ENCODE assay signal across 18 mouse cellular contexts in the genomic region with DNA sequence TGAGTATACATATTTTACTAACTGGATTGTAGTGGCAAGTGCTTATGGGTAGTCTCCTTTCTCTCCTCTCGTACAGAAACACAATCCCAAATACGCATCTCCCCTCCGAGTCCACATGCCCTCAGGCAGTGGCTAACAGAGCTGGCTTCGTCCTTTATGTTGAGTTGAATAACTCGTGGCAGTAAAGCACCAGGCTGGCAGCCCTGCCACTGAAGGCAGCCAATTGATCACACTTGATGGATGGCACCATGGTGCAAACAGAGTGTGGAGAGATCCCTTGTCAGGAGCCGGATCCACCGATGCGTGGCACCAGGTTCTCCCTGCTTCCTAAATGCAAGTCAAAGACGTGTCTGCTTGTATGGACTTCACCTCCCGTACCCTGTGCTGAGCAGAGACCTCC.
DNase-seq lines count a peak whose midpoint lies in the region; ATAC-seq lines count a peak whose summit lies in the region.
"Had no signal": no experiment of that assay in that cellular context is flagged by ENCODE, and none has a peak within 500 bp of the region (broad histone marks: within the 10 kb centered on the region; RNA-seq: fewer than 3 reads in every experiment).

No protein-coding gene starts in this region.

- H3K9me3 ChIP-seq in forebrain, embryonic 14.5 days (replicated peaks; ENCODE audit: control insufficient read depth, low read length) = no peaks in the 10 kb centered on the region
- H3K9me3 ChIP-seq in forebrain, embryonic 10.5 days = no peaks in the 10 kb centered on the region
- H3K9me3 ChIP-seq in neural tube, embryonic 11.5 days (ENCODE audit: control insufficient read depth, low read length) = no peaks in the 10 kb centered on the region
- H3K9me3 ChIP-seq in hindbrain, embryonic 13.5 days = no peaks in the 10 kb centered on the region
- H3K9me3 ChIP-seq: heart, embryonic 12.5 days; limb, embryonic 13.5 days; stomach, embryonic 15.5 days had no signal

- ATAC-seq in forebrain, embryonic 14.5 days = no peak
- ATAC-seq in neural tube, embryonic 11.5 days (ENCODE audit: insufficient read depth, low FRiP score, low TSS enrichment) = peak; percentile 67; the same call in 1 of the 2 replicates
- 0 out of 2 replicates have a peak, but pooled peaks have one; percentile 32 for ATAC-seq in hindbrain, embryonic 13.5 days (ENCODE audit: low FRiP score)
- no peak for ATAC-seq in megakaryocyte progenitor cell, adult 5-6 weeks (replicated peaks; ENCODE audit: poor library complexity)
- ATAC-seq: forebrain, postnatal 0 days; liver, postnatal 0 days; Patski had no signal

- H3K36me3 ChIP-seq in forebrain, embryonic 14.5 days (ENCODE audit: control insufficient read depth, insufficient read depth, low read length) = no peaks in the 10 kb centered on the region
- H3K36me3 ChIP-seq in forebrain, embryonic 10.5 days (replicated peaks) = no peaks in the 10 kb centered on the region
- no peaks in the 10 kb centered on the region for H3K36me3 ChIP-seq in neural tube, embryonic 11.5 days (ENCODE audit: control insufficient read depth, insufficient read depth, low read length)
- H3K36me3 ChIP-seq in hindbrain, embryonic 13.5 days = no peaks in the 10 kb centered on the region
- H3K36me3 ChIP-seq: heart, embryonic 12.5 days; limb, embryonic 13.5 days; stomach, embryonic 15.5 days had no signal

- DNase-seq in forebrain, embryonic 14.5 days (ENCODE audit: low spot score) = peak; percentile 6
- no peak for DNase-seq in forebrain, embryonic 10.5 days (ENCODE audit: extremely low spot score, low spot score)
- no peak for DNase-seq in neural tube, embryonic 11.5 days (ENCODE audit: low spot score)
- no peak for DNase-seq in neural tube, embryonic 10.5 days (ENCODE audit: extremely low spot score, low spot score)
- DNase-seq in thymus, postnatal 10 days (ENCODE audit: low spot score in 2 of 2) = no peak
- DNase-seq in gastrocnemius, postnatal 14 days = no peak
- DNase-seq: gastrocnemius, postnatal 25 days; kidney, adult 9 months; liver, postnatal 0 days; thymus, postnatal 14 days had no signal

- 59% methylated on average over 10 of the region's 10 CpGs for WGBS in forebrain, embryonic 14.5 days
- 84% methylated on average over 10 of the region's 10 CpGs for WGBS in forebrain, embryonic 10.5 days
- 53% methylated on average over 10 of the region's 10 CpGs for WGBS in neural tube, embryonic 11.5 days
- 49% methylated on average over 10 of the region's 10 CpGs for WGBS in hindbrain, embryonic 13.5 days

- H3K4me2 ChIP-seq in forebrain, embryonic 14.5 days (ENCODE audit: low read length) = no peak overlapping the region
- no peak overlapping the region for H3K4me2 ChIP-seq in neural tube, embryonic 11.5 days (ENCODE audit: low read depth)
- H3K4me2 ChIP-seq in hindbrain, embryonic 13.5 days = peak overlapping the region; percentile 22
- H3K4me2 ChIP-seq: heart, embryonic 12.5 days; limb, embryonic 13.5 days; stomach, embryonic 15.5 days had no signal

- intact Hi-C loops in gastrocnemius, postnatal 14 days (cut with DNase I; ENCODE audit: low total_unique reads) = no loop called here

- H3K9ac ChIP-seq in forebrain, embryonic 14.5 days (ENCODE audit: low read length) = no peak overlapping the region
- no peak overlapping the region for H3K9ac ChIP-seq in neural tube, embryonic 11.5 days (ENCODE audit: low read length)
- H3K9ac ChIP-seq in hindbrain, embryonic 13.5 days = no peak overlapping the region
- H3K9ac ChIP-seq: forebrain, postnatal 0 days; heart, embryonic 12.5 days; limb, embryonic 13.5 days; liver, postnatal 0 days; stomach, embryonic 15.5 days had no signal

- H3K4me3 ChIP-seq in forebrain, embryonic 14.5 days (ENCODE audit: low read depth, low read length) = no peak overlapping the region
- H3K4me3 ChIP-seq in forebrain, embryonic 10.5 days = no peak overlapping the region
- H3K4me3 ChIP-seq in neural tube, embryonic 11.5 days (ENCODE audit: low read depth, low read length) = no peak overlapping the region
- no peak overlapping the region for H3K4me3 ChIP-seq in hindbrain, embryonic 13.5 days
- H3K4me3 ChIP-seq: heart, embryonic 12.5 days; limb, embryonic 13.5 days; stomach, embryonic 15.5 days had no signal

- H3K4me1 ChIP-seq in forebrain, embryonic 14.5 days (ENCODE audit: control insufficient read depth, insufficient read depth, low read length) = no peaks in the 10 kb centered on the region
- peaks cover 10% of the 10 kb centered on the region for H3K4me1 ChIP-seq in forebrain, embryonic 10.5 days
- H3K4me1 ChIP-seq in neural tube, embryonic 11.5 days (ENCODE audit: control insufficient read depth, insufficient read depth, low read length) = no peaks in the 10 kb centered on the region
- 0 out of 2 replicates have a peak, but pooled peaks cover 6% of the 10 kb centered on the region for H3K4me1 ChIP-seq in hindbrain, embryonic 13.5 days (replicated peaks)
- H3K4me1 ChIP-seq: heart, embryonic 12.5 days; limb, embryonic 13.5 days; stomach, embryonic 15.5 days had no signal

- no peak overlapping the region for H3K27ac ChIP-seq in forebrain, embryonic 14.5 days (ENCODE audit: low read depth, low read length)
- H3K27ac ChIP-seq in forebrain, embryonic 10.5 days = no peak overlapping the region
- no peak overlapping the region for H3K27ac ChIP-seq in neural tube, embryonic 11.5 days (ENCODE audit: low read depth, low read length)
- H3K27ac ChIP-seq in hindbrain, embryonic 13.5 days = no peak overlapping the region
- H3K27ac ChIP-seq: limb, embryonic 13.5 days; macrophage; stomach, embryonic 15.5 days had no signal

- H3K27me3 ChIP-seq in forebrain, embryonic 14.5 days (replicated peaks; ENCODE audit: control insufficient read depth, insufficient read depth, low read length) = no peaks in the 10 kb centered on the region
- H3K27me3 ChIP-seq in forebrain, embryonic 10.5 days (ENCODE audit: poor library complexity, severe bottlenecking) = no peaks in the 10 kb centered on the region
- no peaks in the 10 kb centered on the region for H3K27me3 ChIP-seq in neural tube, embryonic 11.5 days (ENCODE audit: control insufficient read depth, insufficient read depth, low read length)
- no peaks in the 10 kb centered on the region for H3K27me3 ChIP-seq in hindbrain, embryonic 13.5 days
- H3K27me3 ChIP-seq: heart, embryonic 12.5 days; Patski; stomach, embryonic 15.5 days had no signal

Comparison
In these comparisons a context has a peak if more than half of its experiments do, and no peak if none do; other contexts are left out.
1. ATAC-seq: peak in neural tube, embryonic 11.5 days (single experiment) and hindbrain, embryonic 13.5 days (single experiment); none in forebrain, embryonic 14.5 days (single experiment) and megakaryocyte progenitor cell, adult 5-6 weeks (single experiment).